Mouse (Mus musculus): ENCODE measurements around the gene Lrig1. TPM values are rescaled to one million over a fixed set of nuclear protein-coding genes. Genes with fewer than 3 reads are reported as not detected.

The Lrig1 gene
- polyA plus RNA-seq, 1 experiment, result 3.0 TPM

GRCm38 (mm10) chr6:94604546-94604945 is 95.4 kb downstream of the Lrig1 start:
- no peak for TF ChIP-seq POLR2A (IDR thresholded peaks at IDR 0.05; ENCODE audit: borderline replicate concordance, control insufficient read depth, low read depth, low read length)
- no peak for TF ChIP-seq CTCF (IDR thresholded peaks at IDR 0.05; ENCODE audit: control insufficient read depth, insufficient read depth, low read length)
- whole genome bisulfite sequencing, result 17% methylated on average over 2 of the region's 2 CpGs
- no peak overlapping the region for H3K27ac ChIP-seq (ENCODE audit: control insufficient read depth, insufficient read depth, low read depth, low read length, poor library complexity)
- no peak overlapping the region for H3K4me3 ChIP-seq (replicated peaks; ENCODE audit: control insufficient read depth, low read depth, low read length)
- no peaks in the 10 kb centered on the region; the same call in none of the 2 replicates for H3K4me1 ChIP-seq (ENCODE audit: control insufficient read depth, insufficient read depth, low read length)

- TF ChIP-seq CTCF (IDR thresholded peaks at IDR 0.05; ENCODE audit: control insufficient read depth, insufficient read depth, low read length) (no peak), POLR2A (IDR thresholded peaks at IDR 0.05; ENCODE audit: borderline replicate concordance, control insufficient read depth, low read depth, low read length) (no peak)
Observed at GRCm38 (mm10) chr6:94604072-94604471, 95.9 kb downstream of the Lrig1 start.

DNA sequence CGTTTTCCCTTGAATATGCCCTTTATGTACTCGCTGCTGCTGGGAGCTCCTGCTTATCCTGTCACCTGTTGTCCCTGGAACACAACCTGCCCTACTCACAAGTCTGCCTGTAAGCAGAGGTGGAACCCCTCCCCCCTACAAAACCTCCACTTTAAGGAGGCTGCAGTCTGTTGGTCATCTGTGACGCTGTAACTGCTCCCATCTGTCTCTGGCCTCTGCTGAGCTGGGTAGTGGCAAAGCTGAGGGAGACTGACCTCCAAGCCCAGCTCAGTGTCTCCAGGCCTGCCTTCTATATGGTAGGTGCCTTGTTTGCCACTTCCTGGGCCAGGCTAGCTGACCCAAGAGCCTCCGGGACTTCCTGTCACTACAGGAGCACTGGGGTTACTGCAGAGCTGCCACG is 98.1 kb downstream of the Lrig1 start:
- H3K4me3 ChIP-seq (replicated peaks; ENCODE audit: control insufficient read depth, low read depth, low read length), result no peak overlapping the region
- WGBS, result 70% methylated on average over 5 of the region's 5 CpGs
- H3K27ac ChIP-seq (ENCODE audit: control insufficient read depth, insufficient read depth, low read depth, low read length, poor library complexity), result peak overlapping the region; percentile 20; the same call in 1 of the 2 replicates
- no peaks in the 10 kb centered on the region; the same call in none of the 2 replicates for H3K4me1 ChIP-seq (ENCODE audit: control insufficient read depth, insufficient read depth, low read length)
- TF ChIP-seq CTCF (IDR thresholded peaks at IDR 0.05; ENCODE audit: control insufficient read depth, insufficient read depth, low read length) (no peak), POLR2A (IDR thresholded peaks at IDR 0.05; ENCODE audit: borderline replicate concordance, control insufficient read depth, low read depth, low read length) (no peak)

More at GRCm38 (mm10) chr6:94604072-94604471, 95.9 kb downstream of the Lrig1 start:
- WGBS, result 74% methylated on average over 3 of the region's 3 CpGs
- Histone ChIP-seq H3K4me1 (ENCODE audit: control insufficient read depth, insufficient read depth, low read length) (no peaks in the 10 kb centered on the region; the same call in none of the 2 replicates), H3K27ac (ENCODE audit: control insufficient read depth, insufficient read depth, low read depth, low read length, poor library complexity) (peak overlapping the region; percentile 15; the same call in 1 of the 2 replicates), H3K4me3 (replicated peaks; ENCODE audit: control insufficient read depth, low read depth, low read length) (no peak overlapping the region)

DNA sequence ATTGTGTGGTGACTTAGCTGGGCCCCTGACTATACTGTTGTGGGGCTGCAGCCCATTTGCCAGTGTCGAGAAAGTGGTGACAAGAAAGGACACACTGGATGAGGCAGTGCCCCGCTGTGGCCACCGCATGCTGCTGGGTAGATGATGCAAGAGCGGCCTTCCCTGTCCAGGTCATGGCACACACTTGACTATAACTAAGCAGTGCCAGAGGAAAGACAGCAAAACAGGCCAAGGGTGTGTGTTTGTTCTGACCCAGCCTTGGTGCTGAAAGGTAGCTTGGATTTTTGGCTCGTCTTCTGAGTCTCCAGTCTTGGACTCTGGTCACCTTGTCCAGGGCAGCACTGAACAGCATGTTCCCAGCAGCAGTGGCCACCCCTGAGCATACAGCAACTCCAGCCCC is 98.9 kb downstream of the Lrig1 start:
- Histone ChIP-seq H3K27ac (ENCODE audit: control insufficient read depth, insufficient read depth, low read depth, low read length, poor library complexity) (no peak overlapping the region; the same call in 1 of the 2 replicates), H3K4me1 (ENCODE audit: control insufficient read depth, insufficient read depth, low read length) (no peaks in the 10 kb centered on the region; the same call in none of the 2 replicates), H3K4me3 (replicated peaks; ENCODE audit: control insufficient read depth, low read depth, low read length) (no peak overlapping the region)
- WGBS, result 78% methylated on average over 5 of the region's 5 CpGs
- TF ChIP-seq CTCF (IDR thresholded peaks at IDR 0.05; ENCODE audit: control insufficient read depth, insufficient read depth, low read length) (no peak), POLR2A (IDR thresholded peaks at IDR 0.05; ENCODE audit: borderline replicate concordance, control insufficient read depth, low read depth, low read length) (no peak)

GRCm38 (mm10) chr6:94599016-94599415 is 100.9 kb downstream of the Lrig1 start:
- TF ChIP-seq POLR2A (IDR thresholded peaks at IDR 0.05; ENCODE audit: borderline replicate concordance, control insufficient read depth, low read depth, low read length) (no peak), CTCF (IDR thresholded peaks at IDR 0.05; ENCODE audit: control insufficient read depth, insufficient read depth, low read length) (no peak)
- Histone ChIP-seq H3K4me1 (ENCODE audit: control insufficient read depth, insufficient read depth, low read length) (no peaks in the 10 kb centered on the region; the same call in none of the 2 replicates), H3K27ac (ENCODE audit: control insufficient read depth, insufficient read depth, low read depth, low read length, poor library complexity) (no peak overlapping the region), H3K4me3 (replicated peaks; ENCODE audit: control insufficient read depth, low read depth, low read length) (no peak overlapping the region)
- WGBS, result 89% methylated on average over 13 of the region's 13 CpGs

GRCm38 (mm10) chr6:94598421-94598820 is 101.5 kb downstream of the Lrig1 start:
- H3K4me1 ChIP-seq (ENCODE audit: control insufficient read depth, insufficient read depth, low read length), result no peaks in the 10 kb centered on the region; the same call in none of the 2 replicates
- no peak overlapping the region for H3K4me3 ChIP-seq (replicated peaks; ENCODE audit: control insufficient read depth, low read depth, low read length)
- no peak overlapping the region for H3K27ac ChIP-seq (ENCODE audit: control insufficient read depth, insufficient read depth, low read depth, low read length, poor library complexity)
- TF ChIP-seq CTCF (IDR thresholded peaks at IDR 0.05; ENCODE audit: control insufficient read depth, insufficient read depth, low read length) (no peak), POLR2A (IDR thresholded peaks at IDR 0.05; ENCODE audit: borderline replicate concordance, control insufficient read depth, low read depth, low read length) (no peak)
- 92% methylated on average over 12 of the region's 12 CpGs for WGBS

GRCm38 (mm10) chr6:94596761-94597485 is 103.0 kb downstream of the Lrig1 start:
- Histone ChIP-seq H3K4me3 (replicated peaks; ENCODE audit: control insufficient read depth, low read depth, low read length) (no peak overlapping the region), H3K4me1 (ENCODE audit: control insufficient read depth, insufficient read depth, low read length) (no peaks in the 10 kb centered on the region; the same call in none of the 2 replicates), H3K27ac (ENCODE audit: control insufficient read depth, insufficient read depth, low read depth, low read length, poor library complexity) (no peak overlapping the region)
- 65% methylated on average over 10 of the region's 10 CpGs for WGBS
- TF ChIP-seq CTCF (IDR thresholded peaks at IDR 0.05; ENCODE audit: control insufficient read depth, insufficient read depth, low read length) (no peak), POLR2A (IDR thresholded peaks at IDR 0.05; ENCODE audit: borderline replicate concordance, control insufficient read depth, low read depth, low read length) (no peak)

GRCm38 (mm10) chr6:94596051-94596760 is 103.8 kb downstream of the Lrig1 start:
- no peak overlapping the region for H3K4me3 ChIP-seq (replicated peaks; ENCODE audit: control insufficient read depth, low read depth, low read length)
- no peak overlapping the region for H3K27ac ChIP-seq (ENCODE audit: control insufficient read depth, insufficient read depth, low read depth, low read length, poor library complexity)
- H3K4me1 ChIP-seq (ENCODE audit: control insufficient read depth, insufficient read depth, low read length), result no peaks in the 10 kb centered on the region; the same call in 1 of the 2 replicates
- WGBS, result 85% methylated on average over 14 of the region's 14 CpGs
- no peak for TF ChIP-seq POLR2A (IDR thresholded peaks at IDR 0.05; ENCODE audit: borderline replicate concordance, control insufficient read depth, low read depth, low read length)

Measured in bone marrow, adult 2 months (tissue).